Mouse (Mus musculus) thymus, postnatal 4 days (tissue): Measurements from ENCODE around the gene Mien1.

Experiments used
- DNase-seq: peaks from one replicate; pipeline ENCODE4 v3.0.0; 2021

Mien1 gene

GRCm38 (mm10) chr11:98438331-98439158, at the start of gene Mien1:
Gene Mien1, minus strand, starts transcription at chr11:98438991.
- DNase-seq, result peak; percentile 99

- DNase-seq, result no peak
Measured at GRCm38 (mm10) chr11:98487526-98488040, 48.8 kb upstream of the Mien1 start.

- DNase-seq, result no peak
Measured at GRCm38 (mm10) chr11:98485749-98486148, 47.0 kb upstream of the Mien1 start.

- DNase-seq, result no peak
Measured at GRCm38 (mm10) chr11:98482067-98482466, 43.3 kb upstream of the Mien1 start.

GRCm38 (mm10) chr11:98481231-98481630, 42.4 kb upstream of the Mien1 start:
- no peak for DNase-seq

GRCm38 (mm10) chr11:98479940-98480497, 41.2 kb upstream of the Mien1 start:
- peak; percentile 23 for DNase-seq

GRCm38 (mm10) chr11:98479026-98479939, 40.5 kb upstream of the Mien1 start:
- DNase-seq, result peak; percentile 41

- no peak for DNase-seq
Measured at GRCm38 (mm10) chr11:98477011-98477701, 38.4 kb upstream of the Mien1 start.

GRCm38 (mm10) chr11:98476434-98476807, 37.6 kb upstream of the Mien1 start:
- no peak for DNase-seq

GRCm38 (mm10) chr11:98475630-98476433, 37.0 kb upstream of the Mien1 start:
- no peak for DNase-seq

- no peak for DNase-seq
Measured at GRCm38 (mm10) chr11:98474967-98475366, 36.2 kb upstream of the Mien1 start.

GRCm38 (mm10) chr11:98473916-98474479, 35.2 kb upstream of the Mien1 start:
- no peak for DNase-seq

GRCm38 (mm10) chr11:98472696-98473095, 33.9 kb upstream of the Mien1 start:
- no peak for DNase-seq

- no peak for DNase-seq
Measured at GRCm38 (mm10) chr11:98470795-98471194, 32.0 kb upstream of the Mien1 start.

GRCm38 (mm10) chr11:98469761-98470714, 31.2 kb upstream of the Mien1 start:
- DNase-seq, result no peak

GRCm38 (mm10) chr11:98464516-98464915, 25.7 kb upstream of the Mien1 start:
- peak; percentile 49 for DNase-seq

GRCm38 (mm10) chr11:98463911-98464310, 25.1 kb upstream of the Mien1 start:
- peak; percentile 71 for DNase-seq

- DNase-seq, result no peak
Measured at GRCm38 (mm10) chr11:98462255-98462654, 23.5 kb upstream of the Mien1 start.

GRCm38 (mm10) chr11:98461109-98461720, 22.4 kb upstream of the Mien1 start:
- no peak for DNase-seq

GRCm38 (mm10) chr11:98459860-98460259, 21.1 kb upstream of the Mien1 start:
- no peak for DNase-seq
